Mouse (Mus musculus): ENCODE data around the gene Gls. TPM values are rescaled to one million over a fixed set of nuclear protein-coding genes. Genes with fewer than 3 reads are reported as not detected.

Gene Gls
- polyA plus RNA-seq, 1 experiment from 2014 or later = 3.7 TPM

- Histone ChIP-seq H3K36me3 (ENCODE audit: control insufficient read depth, insufficient read depth) (peaks cover 3% of the 10 kb centered on the region), H3K4me3 (ENCODE audit: low read depth, low read length) (no peak overlapping the region), H3K27ac (ENCODE audit: low read length) (no peak overlapping the region), H3K9ac (ENCODE audit: low read depth, low read length) (no peak overlapping the region), H3K4me2 (ENCODE audit: low read depth, low read length) (no peak overlapping the region), H3K9me3 (replicated peaks; ENCODE audit: control insufficient read depth, low read length) (no peaks in the 10 kb centered on the region), H3K27me3 (ENCODE audit: control insufficient read depth, insufficient read depth, low read depth, low read length) (no peaks in the 10 kb centered on the region), H3K4me1 (ENCODE audit: control insufficient read depth, low read depth, low read length) (no peaks in the 10 kb centered on the region)
- ATAC-seq (ENCODE audit: low read depth) = no peak
These were observed 16.3 kb downstream of the Gls start for GRCm38 (mm10) chr1:52216766-52217165.

- Histone ChIP-seq H3K4me2 (ENCODE audit: low read depth, low read length) (no peak overlapping the region), H3K36me3 (ENCODE audit: control insufficient read depth, insufficient read depth) (no peaks in the 10 kb centered on the region), H3K27me3 (ENCODE audit: control insufficient read depth, insufficient read depth, low read depth, low read length) (no peaks in the 10 kb centered on the region), H3K9ac (ENCODE audit: low read depth, low read length) (no peak overlapping the region), H3K9me3 (replicated peaks; ENCODE audit: control insufficient read depth, low read length) (no peaks in the 10 kb centered on the region), H3K4me1 (ENCODE audit: control insufficient read depth, low read depth, low read length) (no peaks in the 10 kb centered on the region), H3K4me3 (ENCODE audit: low read depth, low read length) (no peak overlapping the region), H3K27ac (ENCODE audit: low read length) (no peak overlapping the region)
- WGBS (ENCODE audit: insufficient replicate concordance) = 78% methylated on average over 2 of the region's 2 CpGs
- no peak for ATAC-seq (ENCODE audit: low read depth)
These were observed 50.0 kb downstream of the Gls start for GRCm38 (mm10) chr1:52182992-52183391.

GRCm38 (mm10) chr1:52181994-52182393, 51.0 kb downstream of the Gls start:
- no peak for ATAC-seq (ENCODE audit: low read depth)
- no peak overlapping the region for H3K9ac ChIP-seq (ENCODE audit: low read depth, low read length)
- no peaks in the 10 kb centered on the region for H3K9me3 ChIP-seq (replicated peaks; ENCODE audit: control insufficient read depth, low read length)
- H3K27ac ChIP-seq (ENCODE audit: low read length) = no peak overlapping the region
- no peak overlapping the region for H3K4me3 ChIP-seq (ENCODE audit: low read depth, low read length)
- H3K27me3 ChIP-seq (ENCODE audit: control insufficient read depth, insufficient read depth, low read depth, low read length) = no peaks in the 10 kb centered on the region
- no peaks in the 10 kb centered on the region for H3K36me3 ChIP-seq (ENCODE audit: control insufficient read depth, insufficient read depth)
- no peaks in the 10 kb centered on the region for H3K4me1 ChIP-seq (ENCODE audit: control insufficient read depth, low read depth, low read length)
- no peak overlapping the region for H3K4me2 ChIP-seq (ENCODE audit: low read depth, low read length)

GRCm38 (mm10) chr1:52179939-52180568, 53.0 kb downstream of the Gls start:
- H3K27ac ChIP-seq (ENCODE audit: low read length) = no peak overlapping the region
- 79% methylated on average over 9 of the region's 9 CpGs for WGBS (ENCODE audit: insufficient replicate concordance)
- no peaks in the 10 kb centered on the region for H3K9me3 ChIP-seq (replicated peaks; ENCODE audit: control insufficient read depth, low read length)
- no peak overlapping the region for H3K4me3 ChIP-seq (ENCODE audit: low read depth, low read length)
- no peak for ATAC-seq (ENCODE audit: low read depth)
- H3K36me3 ChIP-seq (ENCODE audit: control insufficient read depth, insufficient read depth) = no peaks in the 10 kb centered on the region
- no peaks in the 10 kb centered on the region for H3K4me1 ChIP-seq (ENCODE audit: control insufficient read depth, low read depth, low read length)
- no peak overlapping the region for H3K4me2 ChIP-seq (ENCODE audit: low read depth, low read length)
- H3K27me3 ChIP-seq (ENCODE audit: control insufficient read depth, insufficient read depth, low read depth, low read length) = no peaks in the 10 kb centered on the region
- no peak overlapping the region for H3K9ac ChIP-seq (ENCODE audit: low read depth, low read length)

DNA sequence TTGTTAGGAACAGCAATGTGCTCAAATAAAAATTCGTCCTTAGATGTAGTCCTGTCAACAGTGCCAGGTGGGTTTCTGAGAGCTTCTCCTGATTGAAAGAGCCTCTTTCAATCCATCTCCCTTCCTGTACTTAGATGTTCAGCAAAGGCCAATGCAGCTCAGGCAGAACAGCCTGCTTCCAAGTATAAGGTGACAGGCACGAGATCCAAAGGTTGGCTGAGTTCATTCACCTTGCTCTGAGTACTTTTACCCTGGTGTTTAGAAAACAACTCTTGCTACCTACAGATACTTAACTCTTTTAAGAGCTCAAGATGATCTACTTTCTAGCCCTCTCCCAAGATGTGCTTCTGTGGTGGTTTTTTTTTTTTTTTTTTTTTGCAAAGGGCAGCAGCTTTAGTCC, 56.0 kb downstream of the Gls start:
- H3K27ac ChIP-seq (ENCODE audit: low read length) = no peak overlapping the region
- ATAC-seq (ENCODE audit: low read depth) = no peak
- H3K4me3 ChIP-seq (ENCODE audit: low read depth, low read length) = no peak overlapping the region
- H3K36me3 ChIP-seq (ENCODE audit: control insufficient read depth, insufficient read depth) = no peaks in the 10 kb centered on the region
- no peaks in the 10 kb centered on the region for H3K9me3 ChIP-seq (replicated peaks; ENCODE audit: control insufficient read depth, low read length)
- H3K27me3 ChIP-seq (ENCODE audit: control insufficient read depth, insufficient read depth, low read depth, low read length) = no peaks in the 10 kb centered on the region
- H3K4me1 ChIP-seq (ENCODE audit: control insufficient read depth, low read depth, low read length) = no peaks in the 10 kb centered on the region
- no peak overlapping the region for H3K9ac ChIP-seq (ENCODE audit: low read depth, low read length)
- no peak overlapping the region for H3K4me2 ChIP-seq (ENCODE audit: low read depth, low read length)
- WGBS (ENCODE audit: insufficient replicate concordance) = 57% methylated on average over 2 of the region's 2 CpGs

DNA sequence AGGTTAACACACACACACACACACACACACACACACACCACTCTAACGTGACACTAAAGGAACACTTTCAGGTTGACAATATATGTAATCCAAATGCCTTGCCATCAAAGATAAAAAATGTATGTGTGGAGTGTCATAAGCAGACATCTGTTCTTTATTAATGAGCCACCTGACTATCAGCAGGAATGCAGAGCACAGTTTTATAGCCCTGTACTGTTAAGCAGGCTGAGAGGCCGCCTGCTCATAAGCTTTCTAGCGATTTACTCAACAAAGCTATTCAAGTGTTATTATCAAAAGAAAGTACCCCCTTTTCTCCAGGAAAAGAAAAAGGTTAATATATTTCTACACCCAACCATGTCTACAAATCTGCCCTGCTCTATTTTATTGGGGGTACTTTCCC, 57.0 kb downstream of the Gls start:
- Histone ChIP-seq H3K36me3 (ENCODE audit: control insufficient read depth, insufficient read depth) (no peaks in the 10 kb centered on the region), H3K4me1 (ENCODE audit: control insufficient read depth, low read depth, low read length) (no peaks in the 10 kb centered on the region), H3K27ac (ENCODE audit: low read length) (no peak overlapping the region), H3K9me3 (replicated peaks; ENCODE audit: control insufficient read depth, low read length) (no peaks in the 10 kb centered on the region), H3K9ac (ENCODE audit: low read depth, low read length) (no peak overlapping the region), H3K4me3 (ENCODE audit: low read depth, low read length) (no peak overlapping the region), H3K4me2 (ENCODE audit: low read depth, low read length) (no peak overlapping the region), H3K27me3 (ENCODE audit: control insufficient read depth, insufficient read depth, low read depth, low read length) (no peaks in the 10 kb centered on the region)
- 61% methylated on average over 3 of the region's 3 CpGs for WGBS (ENCODE audit: insufficient replicate concordance)
- no peak for ATAC-seq (ENCODE audit: low read depth)

- no peak overlapping the region for H3K9ac ChIP-seq (ENCODE audit: low read depth, low read length)
- H3K27ac ChIP-seq (ENCODE audit: low read length) = no peak overlapping the region
- no peaks in the 10 kb centered on the region for H3K36me3 ChIP-seq (ENCODE audit: control insufficient read depth, insufficient read depth)
- 75% methylated on average over 5 of the region's 5 CpGs for WGBS (ENCODE audit: insufficient replicate concordance)
- no peaks in the 10 kb centered on the region for H3K27me3 ChIP-seq (ENCODE audit: control insufficient read depth, insufficient read depth, low read depth, low read length)
- no peaks in the 10 kb centered on the region for H3K9me3 ChIP-seq (replicated peaks; ENCODE audit: control insufficient read depth, low read length)
- ATAC-seq (ENCODE audit: low read depth) = no peak
- H3K4me2 ChIP-seq (ENCODE audit: low read depth, low read length) = no peak overlapping the region
- H3K4me3 ChIP-seq (ENCODE audit: low read depth, low read length) = no peak overlapping the region
- no peaks in the 10 kb centered on the region for H3K4me1 ChIP-seq (ENCODE audit: control insufficient read depth, low read depth, low read length)
These were observed 57.7 kb downstream of the Gls start for GRCm38 (mm10) chr1:52175321-52175720.

- no peak overlapping the region for H3K4me2 ChIP-seq (ENCODE audit: low read depth, low read length)
These were observed 61.8 kb downstream of the Gls start for GRCm38 (mm10) chr1:52171271-52171670.

GRCm38 (mm10) chr1:52170747-52171146, 62.3 kb downstream of the Gls start:
- Histone ChIP-seq H3K4me1 (ENCODE audit: control insufficient read depth, low read depth, low read length) (no peaks in the 10 kb centered on the region), H3K4me3 (ENCODE audit: low read depth, low read length) (no peak overlapping the region), H3K27ac (ENCODE audit: low read length) (no peak overlapping the region), H3K9me3 (replicated peaks; ENCODE audit: control insufficient read depth, low read length) (no peaks in the 10 kb centered on the region), H3K9ac (ENCODE audit: low read depth, low read length) (no peak overlapping the region), H3K36me3 (ENCODE audit: control insufficient read depth, insufficient read depth) (no peaks in the 10 kb centered on the region), H3K4me2 (ENCODE audit: low read depth, low read length) (no peak overlapping the region), H3K27me3 (ENCODE audit: control insufficient read depth, insufficient read depth, low read depth, low read length) (no peaks in the 10 kb centered on the region)
- WGBS (ENCODE audit: insufficient replicate concordance) = 64% methylated on average over 7 of the region's 7 CpGs
- ATAC-seq (ENCODE audit: low read depth) = no peak

More at GRCm38 (mm10) chr1:52171271-52171670, 61.8 kb downstream of the Gls start:
- ATAC-seq (ENCODE audit: low read depth) = no peak
- WGBS (ENCODE audit: insufficient replicate concordance) = 19% methylated on average over 8 of the region's 8 CpGs
- Histone ChIP-seq H3K9me3 (replicated peaks; ENCODE audit: control insufficient read depth, low read length) (no peaks in the 10 kb centered on the region), H3K4me3 (ENCODE audit: low read depth, low read length) (no peak overlapping the region), H3K4me1 (ENCODE audit: control insufficient read depth, low read depth, low read length) (no peaks in the 10 kb centered on the region), H3K27ac (ENCODE audit: low read length) (no peak overlapping the region), H3K27me3 (ENCODE audit: control insufficient read depth, insufficient read depth, low read depth, low read length) (no peaks in the 10 kb centered on the region), H3K9ac (ENCODE audit: low read depth, low read length) (no peak overlapping the region), H3K36me3 (ENCODE audit: control insufficient read depth, insufficient read depth) (no peaks in the 10 kb centered on the region)

All from liver, embryonic 16.5 days (tissue).